Mouse (Mus musculus) cerebellum, adult 9-11 months (tissue): ENCODE results near the gene Rab21.

Source experiments
- DNase-seq: peaks from one replicate; pipeline ENCODE4 v3.0.0; 2022

Rab21 gene

DNA sequence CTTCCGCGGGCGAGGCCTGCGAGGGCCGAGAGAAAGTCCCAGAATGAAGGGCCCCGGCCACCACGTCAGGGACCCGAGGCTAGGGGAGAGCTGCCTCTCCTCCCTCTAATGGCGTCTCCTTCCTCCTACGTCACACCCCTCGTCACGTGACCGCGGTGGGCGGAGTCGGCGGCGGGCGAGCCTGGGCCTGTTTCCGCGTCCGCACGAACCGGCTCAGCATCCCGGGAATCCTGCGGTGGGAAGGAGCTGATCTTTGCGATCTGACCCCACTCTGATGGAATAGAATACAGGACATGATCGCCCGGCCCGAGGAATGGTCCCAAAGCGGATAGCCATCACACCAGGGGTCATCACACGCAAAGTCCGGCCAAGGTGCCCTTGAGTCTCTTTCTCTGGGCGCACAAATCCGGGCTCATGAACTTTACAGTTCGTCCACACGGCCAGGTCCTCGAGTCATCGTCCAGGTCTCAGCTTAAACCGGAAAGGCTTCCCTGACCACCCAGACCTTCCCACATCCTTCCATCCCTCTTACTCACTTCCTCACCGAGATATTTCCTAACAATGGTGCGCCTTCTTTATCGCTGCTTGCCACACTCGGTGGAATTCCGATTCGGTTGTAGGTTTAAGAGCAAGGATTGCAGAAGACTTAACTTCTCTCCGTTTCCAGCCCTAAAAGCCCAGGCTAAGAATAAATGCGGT is at the start of gene Rab21:
Rab21 (minus strand) TSS at position 122 of the 699 bp plus-strand sequence.
- peak; percentile 96 for DNase-seq

GRCm38 (mm10) chr10:115363151-115363550 is 47.8 kb upstream of the Rab21 start:
- DNase-seq: peak; percentile 23

DNA sequence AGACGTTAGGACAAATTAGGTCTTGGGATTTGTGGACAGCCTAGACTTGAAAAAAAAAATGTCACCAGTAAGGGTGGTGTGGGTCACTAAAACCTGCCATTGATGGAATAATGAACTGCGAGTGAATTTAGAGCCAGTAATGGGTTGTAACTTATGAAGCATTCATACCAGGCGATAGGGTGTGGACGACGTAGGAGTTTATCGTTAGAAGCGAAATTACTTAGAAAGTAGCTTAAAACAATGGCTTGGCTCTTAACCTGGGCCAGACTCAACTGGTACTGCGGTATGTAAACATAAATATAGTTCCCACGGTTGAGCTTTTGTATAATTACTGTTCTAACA is 47.2 kb upstream of the Rab21 start:
- no peak for DNase-seq

DNA sequence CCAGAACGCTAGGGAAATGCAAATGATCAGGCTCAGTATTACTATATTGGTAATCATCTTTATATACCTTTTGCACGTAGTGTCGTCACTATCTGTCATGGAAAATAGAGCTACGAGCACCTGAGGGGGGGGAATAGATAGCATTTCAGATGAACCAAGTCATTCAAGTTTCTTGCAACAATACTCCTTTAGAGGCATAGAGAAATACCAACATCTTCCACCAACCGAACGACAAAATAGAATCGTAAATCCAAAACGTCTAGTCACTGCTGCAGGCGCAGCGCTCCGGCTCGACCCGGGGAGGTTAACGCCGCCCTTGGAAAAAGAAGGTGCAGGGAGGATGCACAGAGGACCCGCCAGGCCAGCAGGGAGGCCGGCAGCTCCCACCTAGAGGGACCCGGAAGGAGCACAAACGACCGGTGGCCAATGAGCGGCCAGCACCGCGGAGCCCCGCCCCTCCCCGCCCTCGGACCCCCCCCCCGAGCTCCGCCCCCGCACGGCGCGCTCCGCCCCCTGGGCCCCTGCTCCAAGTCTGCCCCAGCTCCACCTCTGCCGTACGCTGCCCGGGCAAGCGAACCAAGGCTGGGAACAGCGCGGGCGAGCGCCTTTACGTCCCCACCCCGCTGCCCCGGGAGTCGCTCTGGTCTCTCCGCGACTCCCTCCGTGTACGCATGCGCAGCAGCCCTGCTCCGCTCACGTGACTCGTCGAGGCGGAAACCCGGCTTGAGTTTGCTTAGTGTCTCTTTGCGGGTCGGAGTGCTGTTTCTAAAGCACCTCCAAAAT is 46.6 kb upstream of the Rab21 start, which contains the start of gene Tmem19:
Tmem19 (minus strand) TSS at position 662 of the 783 bp plus-strand sequence.
- DNase-seq: peak; percentile 99

DNA sequence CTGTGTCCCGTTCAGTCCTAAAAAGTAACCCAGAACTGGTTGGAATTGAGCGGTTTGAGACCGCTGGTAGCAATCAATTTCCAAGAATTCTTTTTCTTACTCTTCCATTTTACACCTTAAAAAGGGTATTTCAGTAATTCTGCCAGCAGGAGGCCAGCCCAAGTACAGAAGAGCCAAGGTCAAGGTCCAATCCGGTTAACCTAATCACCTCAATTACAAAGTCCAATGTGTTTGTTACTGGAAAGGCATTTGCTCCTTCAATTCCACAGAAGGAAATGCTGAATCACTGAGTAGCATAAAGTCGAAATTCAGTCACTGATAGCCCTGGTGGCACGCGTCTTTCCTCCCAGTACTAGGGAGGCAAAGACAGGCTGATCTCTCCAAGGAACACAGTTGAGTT is 43.7 kb upstream of the Rab21 start:
- DNase-seq: no peak

- no peak for DNase-seq
These were observed 43.0 kb upstream of the Rab21 start for GRCm38 (mm10) chr10:115358216-115358919.

- no peak for DNase-seq
These were observed 40.7 kb upstream of the Rab21 start for GRCm38 (mm10) chr10:115356106-115356505.

DNA sequence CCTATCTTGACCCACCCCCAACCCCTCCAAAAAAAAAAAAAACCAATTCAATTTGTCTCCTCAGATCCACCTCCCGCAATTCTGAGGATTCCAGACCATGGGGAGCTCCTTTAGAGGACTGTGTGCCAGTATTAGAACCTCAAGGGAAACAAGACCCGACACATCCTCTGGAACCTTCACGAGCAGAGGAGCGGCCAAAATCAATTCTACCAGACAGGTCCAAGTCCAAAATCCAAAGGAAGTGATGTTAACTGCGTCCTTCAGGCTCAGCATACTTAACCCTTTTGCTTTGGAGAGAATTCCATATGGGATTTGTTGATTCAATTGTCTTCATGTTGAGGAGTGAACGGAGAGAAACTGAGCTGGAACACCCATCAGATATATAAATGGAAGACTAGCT is 39.6 kb upstream of the Rab21 start:
- DNase-seq: no peak

DNA sequence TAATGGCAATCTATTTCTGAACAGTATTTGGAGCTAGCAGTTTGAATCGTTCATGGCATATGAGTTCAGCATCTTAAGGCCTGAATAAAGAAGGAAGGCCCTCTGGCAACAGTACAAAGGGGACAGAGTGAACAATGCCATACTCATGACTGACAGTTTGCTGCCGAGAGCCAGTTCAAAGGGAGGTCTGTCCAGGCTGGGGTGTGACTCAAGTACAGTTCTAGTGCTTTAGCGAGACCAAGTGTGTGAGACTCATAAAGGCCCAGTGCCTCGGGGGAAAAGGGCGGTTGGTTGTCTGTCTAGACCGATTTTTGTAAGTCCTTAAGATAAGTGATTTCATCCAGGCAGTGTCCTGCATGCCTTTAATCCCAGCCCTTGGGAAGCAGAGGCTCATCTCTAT is 39.2 kb upstream of the Rab21 start:
- DNase-seq: no peak

- DNase-seq: no peak
These were observed 35.5 kb upstream of the Rab21 start for GRCm38 (mm10) chr10:115350810-115351397.

DNA sequence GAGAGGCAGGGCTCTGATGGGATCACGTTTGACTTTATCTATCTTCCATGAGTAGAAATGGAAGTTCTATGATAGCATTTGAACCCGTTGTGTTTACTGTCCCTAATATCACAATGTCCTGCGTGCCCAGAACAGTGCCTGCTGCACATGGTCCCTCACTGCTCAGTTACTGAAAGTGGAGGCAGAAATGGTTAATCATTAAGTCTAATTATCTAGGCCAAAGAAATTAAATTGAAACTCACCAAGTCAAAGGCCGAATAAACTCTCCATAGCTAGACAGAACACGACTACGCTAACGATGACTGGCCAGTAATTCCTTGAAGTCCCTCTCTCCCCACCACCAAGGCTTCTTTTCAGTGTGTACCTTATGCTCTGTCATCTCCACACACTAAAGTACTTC is 34.1 kb upstream of the Rab21 start:
- no peak for DNase-seq

GRCm38 (mm10) chr10:115349029-115349428 is 33.6 kb upstream of the Rab21 start:
- no peak for DNase-seq

DNA sequence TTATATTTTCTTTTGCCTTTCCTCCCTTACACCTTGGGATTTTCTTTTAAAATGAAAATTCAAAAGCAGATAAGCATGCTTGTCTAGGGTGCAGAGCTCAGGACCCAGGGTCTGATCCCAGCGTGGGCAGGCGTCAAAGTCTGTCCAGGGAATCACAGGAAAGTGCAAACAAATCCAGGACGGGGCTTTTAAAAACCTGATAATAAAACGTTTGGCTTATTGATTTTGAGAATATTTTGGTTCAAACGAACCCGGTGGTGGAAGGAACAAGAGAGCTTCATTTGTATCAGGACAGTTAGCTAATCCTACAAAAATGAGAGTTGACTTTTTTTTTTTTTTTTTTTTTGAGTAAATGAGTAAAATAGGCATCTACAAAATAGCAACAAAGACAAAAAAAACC is 32.7 kb upstream of the Rab21 start:
- no peak for DNase-seq

DNA sequence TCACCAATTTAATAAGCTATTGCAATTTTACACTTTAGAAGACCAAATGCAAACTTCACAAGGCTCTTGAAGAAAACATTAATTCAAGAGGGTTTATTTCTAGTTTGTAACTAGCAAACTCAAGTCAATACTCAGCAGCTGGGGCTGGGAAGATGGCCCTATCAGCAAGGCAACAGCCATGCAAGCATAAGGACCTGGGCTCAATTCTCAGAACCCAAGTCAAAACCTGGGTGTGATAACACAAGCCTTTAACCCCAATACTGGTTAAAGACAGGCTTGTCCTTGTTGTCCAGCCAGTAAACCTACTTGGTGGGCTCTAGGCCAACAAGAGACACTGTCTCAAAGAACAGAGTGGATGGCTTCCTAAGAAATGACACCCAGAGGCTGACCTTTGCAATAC is 31.1 kb upstream of the Rab21 start:
- DNase-seq: no peak

DNA sequence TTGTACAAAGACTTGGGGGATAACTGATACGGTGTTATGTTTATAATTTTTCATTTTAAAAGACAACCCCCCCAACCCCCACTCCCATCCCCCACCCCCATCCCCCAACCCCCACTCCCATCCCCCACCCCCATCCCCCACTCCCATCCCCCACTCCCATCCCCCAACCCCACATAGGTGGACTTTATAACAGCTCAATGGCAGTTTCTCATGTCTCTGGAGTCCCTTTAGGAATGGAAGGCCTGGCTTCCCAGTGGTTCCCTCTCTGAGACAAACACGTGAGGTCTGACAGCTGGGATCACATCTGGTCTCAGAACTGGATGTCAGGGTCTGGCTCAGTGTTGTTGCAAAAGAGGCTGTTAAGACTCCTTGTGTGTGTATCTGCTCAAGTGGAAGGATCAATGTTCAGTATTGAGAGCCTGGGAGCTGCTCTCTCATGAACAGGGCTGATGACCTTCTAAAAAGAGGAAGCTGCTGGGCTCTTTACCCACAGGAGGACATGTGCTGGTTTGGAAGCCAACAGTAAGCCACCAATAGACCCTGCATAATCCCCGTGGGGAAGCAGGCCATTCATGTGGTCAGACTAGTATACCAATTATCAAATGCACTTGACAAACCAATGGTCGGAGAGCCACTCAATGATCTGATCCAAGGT is 27.5 kb upstream of the Rab21 start:
- no peak for DNase-seq

DNA sequence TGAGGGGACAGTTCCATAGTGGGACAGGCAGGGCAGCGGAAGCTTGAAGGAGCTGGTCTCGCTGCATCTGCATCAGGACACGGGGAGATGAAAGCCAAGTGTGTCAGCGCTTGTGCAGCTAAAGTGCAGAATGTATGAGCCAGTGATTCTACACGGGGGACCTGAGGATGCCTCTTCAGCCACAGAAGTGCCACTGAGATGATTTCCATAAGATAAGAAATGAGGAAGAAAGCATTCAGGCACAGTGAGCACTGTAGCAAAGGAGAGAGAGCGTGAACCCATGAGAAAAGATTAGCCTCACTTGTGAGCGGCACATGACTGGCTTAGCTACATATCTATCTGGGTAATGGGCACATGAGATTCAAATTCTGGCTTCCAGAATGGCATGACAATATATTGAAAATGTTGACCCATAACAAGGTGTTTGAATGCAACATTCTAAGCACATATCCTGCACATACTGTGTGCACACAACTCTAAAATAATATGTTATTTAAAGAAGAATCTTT is 24.5 kb upstream of the Rab21 start:
- no peak for DNase-seq

GRCm38 (mm10) chr10:115336901-115337300 is 21.5 kb upstream of the Rab21 start:
- DNase-seq: no peak

DNA sequence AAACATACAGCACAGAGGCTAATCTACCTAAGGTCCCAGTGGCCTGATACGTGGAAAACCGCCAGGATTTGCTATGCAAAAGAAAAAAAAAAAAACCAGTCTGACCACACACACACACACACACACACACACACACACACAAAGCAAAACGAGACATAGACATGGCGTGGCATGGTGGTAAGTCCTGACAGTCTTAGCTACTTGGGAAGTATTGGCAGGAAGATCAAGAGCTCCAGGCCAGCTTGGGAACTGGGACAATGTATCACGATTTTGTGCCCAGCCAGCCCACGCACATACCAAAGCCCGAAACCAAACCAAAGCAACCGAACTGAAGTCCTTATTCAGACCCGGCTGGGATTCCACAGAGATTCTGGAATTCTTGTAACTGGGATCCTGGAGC is 18.1 kb upstream of the Rab21 start:
- DNase-seq: no peak

DNA sequence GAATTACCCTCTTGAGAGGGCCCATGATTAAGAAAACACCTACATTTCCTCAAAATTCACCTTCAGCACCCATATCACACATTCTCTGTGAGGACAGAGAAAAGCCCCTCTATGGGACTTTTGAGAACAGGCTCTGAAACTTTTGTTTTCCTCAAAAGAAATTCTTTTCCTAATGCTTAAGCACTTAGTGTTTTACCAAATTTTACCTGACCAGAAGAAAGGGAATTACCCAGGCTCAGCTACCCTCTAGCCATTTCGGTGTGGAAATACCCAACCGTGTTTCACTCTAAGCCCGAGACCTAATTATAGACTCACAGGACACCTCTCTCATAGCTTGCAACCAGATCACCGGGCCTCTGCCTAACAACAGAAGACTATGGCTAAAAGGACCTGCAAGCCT is 17.6 kb upstream of the Rab21 start:
- no peak for DNase-seq

DNA sequence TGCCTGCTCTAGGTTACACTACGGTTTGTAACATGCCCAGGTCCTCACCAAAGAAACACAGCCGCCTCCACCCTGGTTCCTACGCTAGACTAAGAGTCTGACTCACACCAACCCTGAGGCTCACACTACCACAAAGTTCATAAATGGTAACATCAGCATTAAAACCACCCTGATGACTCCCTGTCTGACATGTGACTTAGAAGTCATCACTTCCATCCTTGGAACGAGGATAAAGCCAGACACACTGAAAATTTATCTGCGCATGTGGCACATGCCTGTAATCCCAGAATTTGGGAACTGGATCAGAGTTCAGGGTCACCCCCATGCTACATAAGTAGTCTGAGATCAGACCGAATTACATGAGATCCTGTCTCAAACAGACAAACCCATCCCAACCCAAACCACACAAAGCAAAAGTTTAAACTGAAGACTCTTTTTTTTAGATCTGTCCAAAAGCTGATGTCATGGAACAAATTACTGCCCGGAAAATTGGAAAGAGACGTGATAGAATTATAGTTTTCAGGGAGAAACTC is 17.1 kb upstream of the Rab21 start:
- DNase-seq: no peak

- no peak for DNase-seq
These were observed 13.7 kb upstream of the Rab21 start for GRCm38 (mm10) chr10:115329010-115329530.

GRCm38 (mm10) chr10:115328514-115328913 is 13.1 kb upstream of the Rab21 start:
- no peak for DNase-seq
